Mouse (Mus musculus) forebrain, embryonic 10.5 days (tissue): ENCODE measurements around the gene Gper1. TPM values are rescaled to one million over a fixed set of nuclear protein-coding genes. Genes with fewer than 3 reads are reported as not detected.
"Not testable (repeated sequence)": the region's sequence is repeated elsewhere in the genome, so short reads cannot be mapped to it uniquely, and the experiment has no call there.

Source experiments
- DNase-seq: peaks from one replicate; pipeline ENCODE4 v3.0.0-alpha.2; 2017; ENCODE audit warnings: low spot score; ENCODE audit errors: extremely low spot score
- H3K27ac ChIP-seq: fragments of 300-500 bp; sonication (generic); 2 replicates; pipeline ENCODE4 v1.5.1; 2016; ENCODE audit warnings: mild to moderate bottlenecking
- H3K27me3 ChIP-seq: fragments of 300-500 bp; sonication (generic); 2 replicates; pipeline ENCODE4 v1.6.1; 2016; ENCODE audit warnings: mild to moderate bottlenecking; ENCODE audit not compliant: poor library complexity, severe bottlenecking
- H3K36me3 ChIP-seq: fragments of 300-500 bp; sonication (generic); replicated peaks from 2 replicates; pipeline ENCODE4 v1.6.1; 2016; ENCODE audit warnings: mild to moderate bottlenecking, moderate library complexity
- H3K4me1 ChIP-seq: fragments of 300-500 bp; sonication (generic); 2 replicates; pipeline ENCODE4 v1.6.1; 2016
- H3K4me3 ChIP-seq: fragments of 300-500 bp; sonication (generic); 2 replicates; pipeline ENCODE4 v1.5.1; 2016; ENCODE audit warnings: mild to moderate bottlenecking, moderate library complexity
- H3K9me3 ChIP-seq: fragments of 300-500 bp; sonication (generic); 2 replicates; pipeline ENCODE4 v1.6.1; 2016; ENCODE audit warnings: mild to moderate bottlenecking, moderate library complexity
- WGBS: fragments of 180-500 bp; shearing (Covaris S2); methylation state at CpG from one replicate; pipeline ENCODE4 v1.1.7; 2016; 5-methylcytosine and 5-hydroxymethylcytosine counted together
- polyA plus RNA-seq: library from polyadenylated mRNA; unstranded; fragments of >200 nt; fragmentation: Nextera tagmentation; extraction: Ambion mirVana; gene quantifications from 2 replicates; pipeline ENCODE4 v1.2.1, GENCODE M21; 2016

Gper1 gene
- polyA plus RNA-seq, 1 experiment from 2014 or later = 0.50 TPM

GRCm38 (mm10) chr5:139383234-139383633 is 39.7 kb upstream of the Gper1 start:
- H3K36me3 ChIP-seq = no peaks in the 10 kb centered on the region; the same call in 1 of the 2 replicates
- no peak overlapping the region for H3K4me3 ChIP-seq
- H3K27ac ChIP-seq = peak overlapping the region; percentile 48
- DNase-seq = no peak
- H3K4me1 ChIP-seq = peaks cover 59% of the 10 kb centered on the region
- peaks cover 6% of the 10 kb centered on the region; the same call in 1 of the 2 replicates for H3K27me3 ChIP-seq
- no peaks in the 10 kb centered on the region for H3K9me3 ChIP-seq
- 86% methylated on average over 9 of the region's 9 CpGs for whole genome bisulfite sequencing

GRCm38 (mm10) chr5:139384531-139384930 is 38.4 kb upstream of the Gper1 start:
- Histone ChIP-seq H3K4me3 (no peak overlapping the region), H3K4me1 (peaks cover 59% of the 10 kb centered on the region), H3K9me3 (no peaks in the 10 kb centered on the region), H3K27ac (peak overlapping the region; percentile 0; the same call in 1 of the 2 replicates), H3K27me3 (peaks cover 6% of the 10 kb centered on the region; the same call in 1 of the 2 replicates), H3K36me3 (no peaks in the 10 kb centered on the region; the same call in 1 of the 2 replicates)
- WGBS = 83% methylated on average over 10 of the region's 10 CpGs
- DNase-seq = no peak

- 91% methylated on average over 5 of the region's 5 CpGs for whole genome bisulfite sequencing
- Histone ChIP-seq H3K4me3 (no peak overlapping the region), H3K27ac (no peak overlapping the region), H3K27me3 (peaks cover 6% of the 10 kb centered on the region; the same call in 1 of the 2 replicates), H3K9me3 (no peaks in the 10 kb centered on the region), H3K4me1 (peaks cover 55% of the 10 kb centered on the region), H3K36me3 (no peaks in the 10 kb centered on the region; the same call in 1 of the 2 replicates)
- DNase-seq = no peak
Measured at GRCm38 (mm10) chr5:139386047-139386446, 36.9 kb upstream of the Gper1 start.

GRCm38 (mm10) chr5:139387329-139388194 is 35.4 kb upstream of the Gper1 start:
- H3K27me3 ChIP-seq = no peaks in the 10 kb centered on the region
- H3K27ac ChIP-seq = peak overlapping the region; percentile 22; the same call in 1 of the 2 replicates
- no peaks in the 10 kb centered on the region; the same call in 1 of the 2 replicates for H3K36me3 ChIP-seq
- no peak for DNase-seq
- H3K4me3 ChIP-seq = no peak overlapping the region
- no peaks in the 10 kb centered on the region for H3K9me3 ChIP-seq
- H3K4me1 ChIP-seq = peaks cover 49% of the 10 kb centered on the region
- WGBS = 92% methylated on average over 10 of the region's 10 CpGs

GRCm38 (mm10) chr5:139388195-139388570 is 34.8 kb upstream of the Gper1 start:
- 82% methylated on average over 4 of the region's 4 CpGs for WGBS
- Histone ChIP-seq H3K4me1 (peaks cover 47% of the 10 kb centered on the region), H3K4me3 (no peak overlapping the region), H3K27ac (peak overlapping the region; percentile 60), H3K36me3 (peaks cover 4% of the 10 kb centered on the region), H3K27me3 (no peaks in the 10 kb centered on the region), H3K9me3 (no peaks in the 10 kb centered on the region)
- no peak for DNase-seq

- 82% methylated on average over 17 of the region's 17 CpGs for WGBS
- Histone ChIP-seq H3K9me3 (no peaks in the 10 kb centered on the region), H3K4me1 (peaks cover 47% of the 10 kb centered on the region), H3K4me3 (no peak overlapping the region), H3K36me3 (peaks cover 5% of the 10 kb centered on the region; the same call in 1 of the 2 replicates), H3K27me3 (no peaks in the 10 kb centered on the region), H3K27ac (peak overlapping the region; percentile 74)
- no peak for DNase-seq
Measured at GRCm38 (mm10) chr5:139388694-139389675, 34.0 kb upstream of the Gper1 start.

- peak overlapping the region; percentile 74 for H3K27ac ChIP-seq
- DNase-seq = no peak
- no peak overlapping the region for H3K4me3 ChIP-seq
- H3K4me1 ChIP-seq = peaks cover 45% of the 10 kb centered on the region
- H3K27me3 ChIP-seq = no peaks in the 10 kb centered on the region
- WGBS = 67% methylated on average over 6 of the region's 6 CpGs
- peaks cover 5% of the 10 kb centered on the region; the same call in 1 of the 2 replicates for H3K36me3 ChIP-seq
- no peaks in the 10 kb centered on the region for H3K9me3 ChIP-seq
Measured at GRCm38 (mm10) chr5:139389676-139390061, 33.3 kb upstream of the Gper1 start.

GRCm38 (mm10) chr5:139390324-139391119 is 32.4 kb upstream of the Gper1 start:
- Histone ChIP-seq H3K27ac (peak overlapping the region; percentile 74; the same call in 1 of the 2 replicates), H3K4me1 (peaks cover 48% of the 10 kb centered on the region)
- not testable (repeated sequence) for H3K36me3 ChIP-seq, DNase-seq, H3K27me3 ChIP-seq, H3K4me3 ChIP-seq, H3K9me3 ChIP-seq
- 79% methylated on average over 5 of the region's 5 CpGs for WGBS

- Histone ChIP-seq H3K4me1 (peaks cover 48% of the 10 kb centered on the region), H3K4me3 (no peak overlapping the region), H3K9me3 (no peaks in the 10 kb centered on the region), H3K36me3 (peaks cover 5% of the 10 kb centered on the region; the same call in 1 of the 2 replicates), H3K27ac (peak overlapping the region; percentile 57; the same call in 1 of the 2 replicates), H3K27me3 (no peaks in the 10 kb centered on the region)
- 86% methylated on average over 11 of the region's 11 CpGs for WGBS
- no peak for DNase-seq
Measured at GRCm38 (mm10) chr5:139391309-139391990, 31.5 kb upstream of the Gper1 start.

GRCm38 (mm10) chr5:139392219-139393196 is 30.4 kb upstream of the Gper1 start:
- Histone ChIP-seq H3K4me3 (no peak overlapping the region), H3K9me3 (no peaks in the 10 kb centered on the region), H3K27ac (no peak overlapping the region), H3K36me3 (peaks cover 5% of the 10 kb centered on the region; the same call in 1 of the 2 replicates), H3K27me3 (no peaks in the 10 kb centered on the region), H3K4me1 (peaks cover 43% of the 10 kb centered on the region)
- no peak for DNase-seq
- WGBS = 94% methylated on average over 37 of the region's 37 CpGs
